Mouse (Mus musculus): Measurements from ENCODE around the gene Mapk9. TPM values are rescaled to one million over a fixed set of nuclear protein-coding genes. Genes with fewer than 3 reads are reported as not detected.
"Not testable (repeated sequence)": the region's sequence is repeated elsewhere in the genome, so short reads cannot be mapped to it uniquely, and the experiment has no call there.

The Mapk9 gene
- 31.5 and 34.0 TPM in 2 replicates for polyA plus RNA-seq (2015; fragmentation: Nextera tagmentation; extraction: Ambion mirVana)

GRCm38 (mm10) chr11:49846401-49847070 lies at the start of gene Mapk9:
Mapk9 (plus strand) TSS chr11:49846751.
- peaks cover 21% of the 10 kb centered on the region for H3K4me1 ChIP-seq
- H3K27ac ChIP-seq (replicated peaks), result peak within 1 kb of the TSS; percentile 61
- H3K9me3 ChIP-seq (replicated peaks), result no peaks in the 10 kb centered on the region
- H3K9ac ChIP-seq, result peak within 1 kb of the TSS; percentile 81
- WGBS, result under 1% methylated on average over 63 of the region's 68 CpGs
- no peaks in the 10 kb centered on the region for H3K27me3 ChIP-seq
- peak within 1 kb of the TSS; percentile 70 for H3K4me3 ChIP-seq (replicated peaks)
- peak; percentile 100 for ATAC-seq (ENCODE audit: insufficient number of reproducible peaks, low FRiP score, low TSS enrichment, low read depth)
- peak within 1 kb of the TSS; percentile 82 for H3K4me2 ChIP-seq (replicated peaks)
- no peaks in the 10 kb centered on the region for H3K36me3 ChIP-seq

DNA sequence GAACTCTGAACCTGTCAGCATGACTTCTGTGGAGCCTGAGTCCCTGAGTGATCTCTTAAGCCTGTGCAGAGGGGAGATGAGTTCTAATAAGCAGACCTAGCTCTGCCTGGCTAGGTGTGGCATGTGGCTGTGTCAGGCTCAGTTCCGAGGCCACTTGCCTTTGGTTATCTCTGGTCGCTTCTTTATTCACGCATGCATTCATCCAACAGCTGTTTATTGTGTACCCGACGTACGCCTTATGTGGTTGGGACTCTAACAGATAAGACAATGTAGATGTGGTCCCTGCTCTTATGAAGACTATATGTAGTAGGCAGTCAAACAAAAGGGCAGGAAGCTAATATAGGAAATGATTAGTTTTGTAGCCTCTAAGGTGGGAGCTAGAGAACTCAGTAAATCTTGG lies 47.6 kb upstream of the Mapk9 start:
- no peak overlapping the region for H3K4me2 ChIP-seq (replicated peaks)
- no peak for ATAC-seq (ENCODE audit: insufficient number of reproducible peaks, low FRiP score, low TSS enrichment, low read depth)
- H3K27me3 ChIP-seq, result no peaks in the 10 kb centered on the region
- no peaks in the 10 kb centered on the region for H3K36me3 ChIP-seq
- H3K9ac ChIP-seq, result no peak overlapping the region
- H3K4me1 ChIP-seq, result peaks cover 18% of the 10 kb centered on the region
- 95% methylated on average over 6 of the region's 6 CpGs for WGBS
- no peaks in the 10 kb centered on the region for H3K9me3 ChIP-seq (replicated peaks)
- no peak overlapping the region for H3K27ac ChIP-seq (replicated peaks)
- no peak overlapping the region for H3K4me3 ChIP-seq (replicated peaks)

DNA sequence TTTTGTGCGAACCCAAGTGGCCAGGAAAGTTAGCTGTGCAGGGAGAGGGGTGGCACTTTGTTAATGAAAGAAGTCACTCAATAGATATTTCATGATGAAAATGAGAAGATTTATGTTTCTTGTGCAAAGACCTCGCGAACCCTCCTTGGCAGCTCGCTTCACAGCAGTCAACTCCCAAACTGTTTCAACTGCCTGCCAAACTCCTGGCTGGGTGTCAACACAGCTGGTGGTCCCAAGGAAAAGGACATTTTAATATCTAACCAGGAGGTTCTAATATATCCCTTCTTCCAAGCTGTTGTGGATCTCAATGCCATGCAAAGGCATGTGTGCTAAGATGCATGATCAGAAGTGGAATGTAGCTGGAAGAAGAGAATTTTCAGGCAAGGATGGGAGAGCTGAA lies 45.0 kb upstream of the Mapk9 start:
- no peak for ATAC-seq (ENCODE audit: insufficient number of reproducible peaks, low FRiP score, low TSS enrichment, low read depth)
- Histone ChIP-seq H3K9ac (no peak overlapping the region), H3K9me3 (replicated peaks) (no peaks in the 10 kb centered on the region), H3K27ac (replicated peaks) (no peak overlapping the region), H3K4me3 (replicated peaks) (no peak overlapping the region), H3K27me3 (no peaks in the 10 kb centered on the region), H3K4me1 (peaks cover 11% of the 10 kb centered on the region; the same call in 1 of the 2 replicates), H3K36me3 (no peaks in the 10 kb centered on the region), H3K4me2 (replicated peaks) (no peak overlapping the region)
- WGBS, result 45% methylated on average over 4 of the region's 4 CpGs

GRCm38 (mm10) chr11:49803801-49804200 lies 42.8 kb upstream of the Mapk9 start:
- no peak for ATAC-seq (ENCODE audit: insufficient number of reproducible peaks, low FRiP score, low TSS enrichment, low read depth)
- Histone ChIP-seq H3K4me2 (replicated peaks) (no peak overlapping the region), H3K27me3 (no peaks in the 10 kb centered on the region), H3K9me3 (replicated peaks) (no peaks in the 10 kb centered on the region), H3K9ac (no peak overlapping the region), H3K4me1 (peaks cover 11% of the 10 kb centered on the region; the same call in 1 of the 2 replicates), H3K36me3 (no peaks in the 10 kb centered on the region; the same call in 1 of the 2 replicates), H3K4me3 (replicated peaks) (no peak overlapping the region), H3K27ac (replicated peaks) (no peak overlapping the region)
- 94% methylated on average over 4 of the region's 4 CpGs for WGBS

DNA sequence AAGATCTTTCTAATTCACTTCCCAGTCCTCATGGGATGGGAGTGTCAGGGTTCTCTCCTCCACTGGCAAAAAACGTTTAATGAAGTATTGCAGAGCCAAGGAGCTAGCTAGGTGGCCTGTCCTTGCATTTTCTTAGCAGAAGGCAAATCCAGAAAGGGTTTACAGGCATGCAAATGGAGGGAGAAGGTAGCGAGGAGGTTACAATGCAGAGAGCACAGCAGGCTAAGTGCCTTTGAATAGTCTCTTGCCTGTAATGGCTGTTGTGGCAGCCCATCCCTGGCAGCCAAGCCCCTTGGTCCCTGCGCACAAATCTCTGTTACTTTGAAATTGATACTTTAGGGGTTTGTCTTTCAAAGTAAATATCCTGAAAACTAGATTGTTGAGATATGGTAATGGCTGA lies 40.3 kb upstream of the Mapk9 start:
- no peak overlapping the region for H3K4me2 ChIP-seq (replicated peaks)
- H3K4me3 ChIP-seq (replicated peaks), result no peak overlapping the region
- H3K9me3 ChIP-seq (replicated peaks), result no peaks in the 10 kb centered on the region
- 39% methylated on average over 3 of the region's 3 CpGs for WGBS
- no peak for ATAC-seq (ENCODE audit: insufficient number of reproducible peaks, low FRiP score, low TSS enrichment, low read depth)
- H3K9ac ChIP-seq, result no peak overlapping the region
- H3K36me3 ChIP-seq, result no peaks in the 10 kb centered on the region; the same call in 1 of the 2 replicates
- no peaks in the 10 kb centered on the region for H3K27me3 ChIP-seq
- H3K27ac ChIP-seq (replicated peaks), result no peak overlapping the region
- H3K4me1 ChIP-seq, result peaks cover 3% of the 10 kb centered on the region; the same call in 1 of the 2 replicates

- Histone ChIP-seq H3K9ac (no peak overlapping the region), H3K27me3 (no peaks in the 10 kb centered on the region), H3K4me2 (replicated peaks) (no peak overlapping the region), H3K4me3 (replicated peaks) (no peak overlapping the region), H3K36me3 (peaks cover 7% of the 10 kb centered on the region; the same call in 1 of the 2 replicates), H3K9me3 (replicated peaks) (no peaks in the 10 kb centered on the region), H3K4me1 (no peaks in the 10 kb centered on the region), H3K27ac (replicated peaks) (no peak overlapping the region)
- no peak for ATAC-seq (ENCODE audit: insufficient number of reproducible peaks, low FRiP score, low TSS enrichment, low read depth)
- WGBS, result 93% methylated on average over 9 of the region's 9 CpGs
Observed at GRCm38 (mm10) chr11:49808946-49809345, 37.6 kb upstream of the Mapk9 start.

DNA sequence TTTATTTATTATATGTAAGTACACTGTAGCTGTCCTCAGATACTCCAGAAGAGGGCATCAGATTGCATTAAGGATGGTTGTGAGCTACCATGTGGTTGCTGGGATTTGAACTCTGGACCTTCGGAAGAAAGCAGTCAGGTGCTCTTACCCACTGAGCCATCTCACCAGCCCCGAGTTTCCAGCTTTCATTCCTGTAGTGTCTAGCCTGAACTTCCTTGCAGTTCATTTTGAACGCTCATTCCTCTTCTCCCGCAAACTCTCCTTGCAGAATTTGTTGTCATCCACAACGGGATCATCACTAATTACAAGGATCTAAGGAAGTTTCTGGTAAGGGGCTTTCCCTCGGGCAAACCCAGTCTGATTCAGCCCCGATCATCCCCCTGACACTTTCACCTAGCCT lies 35.9 kb upstream of the Mapk9 start:
- 79% methylated on average over 7 of the region's 7 CpGs for WGBS
- not testable (repeated sequence) for H3K27ac ChIP-seq (replicated peaks); H3K4me1 ChIP-seq; H3K27me3 ChIP-seq; ATAC-seq (ENCODE audit: insufficient number of reproducible peaks, low FRiP score, low TSS enrichment, low read depth); H3K9ac ChIP-seq; H3K4me2 ChIP-seq (replicated peaks); H3K9me3 ChIP-seq (replicated peaks); H3K4me3 ChIP-seq (replicated peaks)
- peaks cover 15% of the 10 kb centered on the region; the same call in 1 of the 2 replicates for H3K36me3 ChIP-seq

DNA sequence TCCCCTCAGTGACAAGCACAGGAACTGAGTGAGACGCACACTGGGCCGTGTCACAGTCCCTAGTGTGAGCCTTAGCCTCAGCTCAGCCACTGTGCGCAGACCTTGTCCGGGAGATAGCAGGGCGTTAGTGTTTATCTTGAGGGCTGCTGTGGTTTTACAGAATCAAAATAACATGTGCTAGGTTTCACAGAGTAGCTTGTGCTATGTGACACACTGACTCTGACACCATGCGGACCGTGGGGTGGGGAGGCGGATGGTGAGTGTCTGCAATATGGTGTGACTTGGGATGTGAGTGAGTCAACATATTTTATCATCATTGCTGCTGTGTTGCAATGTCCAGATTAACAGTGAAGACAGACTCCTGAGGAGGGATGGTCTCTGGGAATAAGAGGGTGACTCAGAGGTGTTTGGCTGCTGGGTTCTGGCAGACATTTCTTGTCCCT lies 35.4 kb upstream of the Mapk9 start:
- Histone ChIP-seq H3K9me3 (replicated peaks) (no peaks in the 10 kb centered on the region), H3K9ac (no peak overlapping the region), H3K27ac (replicated peaks) (no peak overlapping the region), H3K4me2 (replicated peaks) (no peak overlapping the region), H3K4me3 (replicated peaks) (no peak overlapping the region), H3K27me3 (no peaks in the 10 kb centered on the region), H3K4me1 (no peaks in the 10 kb centered on the region), H3K36me3 (peaks cover 15% of the 10 kb centered on the region; the same call in 1 of the 2 replicates)
- WGBS, result 85% methylated on average over 8 of the region's 8 CpGs
- no peak for ATAC-seq (ENCODE audit: insufficient number of reproducible peaks, low FRiP score, low TSS enrichment, low read depth)

DNA sequence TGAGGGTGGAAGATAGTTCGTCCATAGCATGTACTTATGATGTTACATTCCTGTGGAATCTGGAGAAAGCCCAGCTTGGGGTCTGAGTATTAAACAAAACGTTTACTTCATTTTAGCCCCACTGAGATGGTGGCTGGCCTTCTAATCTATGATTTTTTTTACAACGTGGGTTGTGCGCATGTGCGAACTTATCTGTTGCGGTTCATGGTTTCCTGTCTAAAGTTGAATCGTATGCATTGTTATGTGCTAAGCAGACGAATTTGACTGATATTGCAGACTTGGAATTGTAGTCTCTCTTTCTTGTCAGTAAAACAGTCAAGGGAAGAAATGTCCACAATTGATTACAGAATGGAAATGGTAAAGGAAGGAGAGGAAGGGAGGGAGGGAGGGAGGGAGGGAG lies 34.7 kb upstream of the Mapk9 start:
- no peak overlapping the region for H3K27ac ChIP-seq (replicated peaks)
- no peak overlapping the region for H3K9ac ChIP-seq
- no peaks in the 10 kb centered on the region for H3K9me3 ChIP-seq (replicated peaks)
- peaks cover 18% of the 10 kb centered on the region for H3K36me3 ChIP-seq
- H3K27me3 ChIP-seq, result no peaks in the 10 kb centered on the region
- no peaks in the 10 kb centered on the region for H3K4me1 ChIP-seq
- WGBS, result 88% methylated on average over 8 of the region's 8 CpGs
- H3K4me2 ChIP-seq (replicated peaks), result no peak overlapping the region
- no peak for ATAC-seq (ENCODE audit: insufficient number of reproducible peaks, low FRiP score, low TSS enrichment, low read depth)
- no peak overlapping the region for H3K4me3 ChIP-seq (replicated peaks)

- H3K9ac ChIP-seq, result no peak overlapping the region
- H3K4me3 ChIP-seq (replicated peaks), result no peak overlapping the region
- no peak overlapping the region for H3K27ac ChIP-seq (replicated peaks)
- ATAC-seq (ENCODE audit: insufficient number of reproducible peaks, low FRiP score, low TSS enrichment, low read depth), result no peak
- no peaks in the 10 kb centered on the region for H3K9me3 ChIP-seq (replicated peaks)
- 85% methylated on average over 15 of the region's 15 CpGs for WGBS
- H3K4me1 ChIP-seq, result no peaks in the 10 kb centered on the region
- no peaks in the 10 kb centered on the region for H3K27me3 ChIP-seq
- H3K4me2 ChIP-seq (replicated peaks), result no peak overlapping the region
- peaks cover 28% of the 10 kb centered on the region for H3K36me3 ChIP-seq
Observed at GRCm38 (mm10) chr11:49818869-49819566, 27.5 kb upstream of the Mapk9 start.

DNA sequence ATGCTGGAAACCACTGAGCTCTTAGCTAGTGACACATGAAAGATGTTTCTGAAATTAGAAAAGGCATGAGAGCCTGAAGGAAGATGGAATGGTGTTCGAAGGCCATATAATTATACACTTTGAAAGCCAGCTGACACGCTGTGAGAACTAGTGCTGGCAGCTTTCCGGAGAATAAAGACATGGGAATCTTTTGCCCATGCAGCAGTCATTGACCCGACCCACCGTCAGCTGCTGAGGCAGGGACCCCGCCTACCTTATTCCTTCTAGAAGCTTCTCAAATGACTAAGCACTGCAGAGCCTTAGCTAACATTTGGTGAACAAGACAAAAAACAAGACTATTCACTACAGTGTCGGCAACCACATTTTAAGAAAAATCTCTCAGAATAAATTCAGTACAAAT lies 26.9 kb upstream of the Mapk9 start:
- Histone ChIP-seq H3K4me1 (no peaks in the 10 kb centered on the region), H3K36me3 (peaks cover 33% of the 10 kb centered on the region), H3K4me3 (replicated peaks) (no peak overlapping the region), H3K9ac (no peak overlapping the region), H3K4me2 (replicated peaks) (no peak overlapping the region), H3K27me3 (no peaks in the 10 kb centered on the region), H3K9me3 (replicated peaks) (no peaks in the 10 kb centered on the region), H3K27ac (replicated peaks) (no peak overlapping the region)
- 64% methylated on average over 7 of the region's 7 CpGs for WGBS
- no peak for ATAC-seq (ENCODE audit: insufficient number of reproducible peaks, low FRiP score, low TSS enrichment, low read depth)

All from embryonic facial prominence, embryonic 15.5 days (tissue).